Mouse (Mus musculus): ENCODE data around the gene Prss50. TPM values are rescaled to one million over a fixed set of nuclear protein-coding genes. Genes with fewer than 3 reads are reported as not detected.

Gene Prss50
- polyA plus RNA-seq, 1 experiment: 0.70 TPM

GRCm38 (mm10) chr9:110871030-110871429 is 13.3 kb downstream of the Prss50 start:
- H3K27me3 ChIP-seq (replicated peaks): peaks cover 70% of the 10 kb centered on the region
- no peak overlapping the region for H3K4me3 ChIP-seq (replicated peaks)
- H3K9me3 ChIP-seq: no peaks in the 10 kb centered on the region
- H3K36me3 ChIP-seq (replicated peaks; ENCODE audit: low read length): peaks cover 20% of the 10 kb centered on the region
- TF ChIP-seq GATA1 (IDR thresholded peaks at IDR 0.05; ENCODE audit: borderline replicate concordance, low read length): no peak
- no peak for TF ChIP-seq FLI1 (IDR thresholded peaks at IDR 0.05; ENCODE audit: low read length)
- H3K4me1 ChIP-seq: peaks cover 34% of the 10 kb centered on the region

- H3K36me3 ChIP-seq (replicated peaks; ENCODE audit: low read length): peaks cover 17% of the 10 kb centered on the region
- peaks cover 47% of the 10 kb centered on the region for H3K27me3 ChIP-seq (replicated peaks)
- H3K9me3 ChIP-seq: no peaks in the 10 kb centered on the region
- H3K4me1 ChIP-seq: peaks cover 58% of the 10 kb centered on the region
- H3K4me3 ChIP-seq (replicated peaks): no peak overlapping the region
- TF ChIP-seq FLI1 (IDR thresholded peaks at IDR 0.05; ENCODE audit: low read length) (no peak), GATA1 (IDR thresholded peaks at IDR 0.05; ENCODE audit: borderline replicate concordance, low read length) (no peak)
Observed at GRCm38 (mm10) chr9:110873681-110874659, 16.2 kb downstream of the Prss50 start.

GRCm38 (mm10) chr9:110874660-110875191 is 17.0 kb downstream of the Prss50 start:
- Histone ChIP-seq H3K9me3 (no peaks in the 10 kb centered on the region), H3K36me3 (replicated peaks; ENCODE audit: low read length) (peaks cover 15% of the 10 kb centered on the region), H3K27me3 (replicated peaks) (peaks cover 45% of the 10 kb centered on the region), H3K4me1 (peaks cover 65% of the 10 kb centered on the region), H3K4me3 (replicated peaks) (no peak overlapping the region)
- TF ChIP-seq FLI1 (IDR thresholded peaks at IDR 0.05; ENCODE audit: low read length): no peak
- TF ChIP-seq GATA1 (IDR thresholded peaks at IDR 0.05; ENCODE audit: borderline replicate concordance, low read length): no peak

GRCm38 (mm10) chr9:110875288-110875695 is 17.5 kb downstream of the Prss50 start:
- peaks cover 46% of the 10 kb centered on the region for H3K27me3 ChIP-seq (replicated peaks)
- peaks cover 71% of the 10 kb centered on the region for H3K4me1 ChIP-seq
- no peaks in the 10 kb centered on the region for H3K9me3 ChIP-seq
- H3K4me3 ChIP-seq (replicated peaks): no peak overlapping the region
- TF ChIP-seq GATA1 (IDR thresholded peaks at IDR 0.05; ENCODE audit: borderline replicate concordance, low read length) (no peak), FLI1 (IDR thresholded peaks at IDR 0.05; ENCODE audit: low read length) (no peak)
- peaks cover 14% of the 10 kb centered on the region for H3K36me3 ChIP-seq (replicated peaks; ENCODE audit: low read length)

- Histone ChIP-seq H3K4me1 (peaks cover 87% of the 10 kb centered on the region), H3K4me3 (replicated peaks) (peak overlapping the region; percentile 70), H3K9me3 (no peaks in the 10 kb centered on the region), H3K27me3 (replicated peaks) (peaks cover 58% of the 10 kb centered on the region), H3K36me3 (replicated peaks; ENCODE audit: low read length) (peaks cover 15% of the 10 kb centered on the region)
- TF ChIP-seq GATA1 (IDR thresholded peaks at IDR 0.05; ENCODE audit: borderline replicate concordance, low read length) (no peak), FLI1 (IDR thresholded peaks at IDR 0.05; ENCODE audit: low read length) (no peak)
Observed at GRCm38 (mm10) chr9:110877353-110877752, 19.6 kb downstream of the Prss50 start.

GRCm38 (mm10) chr9:110877888-110878287 is 20.1 kb downstream of the Prss50 start:
- Histone ChIP-seq H3K4me1 (peaks cover 88% of the 10 kb centered on the region), H3K36me3 (replicated peaks; ENCODE audit: low read length) (peaks cover 17% of the 10 kb centered on the region), H3K27me3 (replicated peaks) (peaks cover 54% of the 10 kb centered on the region), H3K4me3 (replicated peaks) (peak overlapping the region; percentile 86), H3K9me3 (no peaks in the 10 kb centered on the region)
- TF ChIP-seq FLI1 (IDR thresholded peaks at IDR 0.05; ENCODE audit: low read length): no peak
- no peak for TF ChIP-seq GATA1 (IDR thresholded peaks at IDR 0.05; ENCODE audit: borderline replicate concordance, low read length)

- H3K27me3 ChIP-seq (replicated peaks): peaks cover 43% of the 10 kb centered on the region
- TF ChIP-seq GATA1 (IDR thresholded peaks at IDR 0.05; ENCODE audit: borderline replicate concordance, low read length): no peak
- TF ChIP-seq FLI1 (IDR thresholded peaks at IDR 0.05; ENCODE audit: low read length): no peak
- H3K4me1 ChIP-seq: peaks cover 82% of the 10 kb centered on the region
- peak within 1 kb of the TSS; percentile 94 for H3K4me3 ChIP-seq (replicated peaks)
- H3K9me3 ChIP-seq: no peaks in the 10 kb centered on the region
- H3K36me3 ChIP-seq (replicated peaks; ENCODE audit: low read length): peaks cover 24% of the 10 kb centered on the region
Observed at GRCm38 (mm10) chr9:110879191-110879920, 21.6 kb downstream of the Prss50 start, which contains the start of gene Als2cl. Als2cl (plus strand) TSS chr9:110879870.

GRCm38 (mm10) chr9:110879998-110880561 is 22.3 kb downstream of the Prss50 start, which contains the start of gene Tmie:
Tmie (minus strand) TSS chr9:110880113.
- Histone ChIP-seq H3K9me3 (no peaks in the 10 kb centered on the region), H3K27me3 (replicated peaks) (peaks cover 46% of the 10 kb centered on the region), H3K4me3 (replicated peaks) (peak within 1 kb of the TSS; percentile 94), H3K4me1 (peaks cover 78% of the 10 kb centered on the region), H3K36me3 (replicated peaks; ENCODE audit: low read length) (peaks cover 29% of the 10 kb centered on the region)
- TF ChIP-seq FLI1 (IDR thresholded peaks at IDR 0.05; ENCODE audit: low read length) (no peak), GATA1 (IDR thresholded peaks at IDR 0.05; ENCODE audit: borderline replicate concordance, low read length) (no peak)

- Histone ChIP-seq H3K27me3 (replicated peaks) (peaks cover 48% of the 10 kb centered on the region), H3K4me1 (peaks cover 77% of the 10 kb centered on the region), H3K4me3 (replicated peaks) (peak overlapping the region; percentile 94), H3K36me3 (replicated peaks; ENCODE audit: low read length) (peaks cover 31% of the 10 kb centered on the region), H3K9me3 (no peaks in the 10 kb centered on the region)
- no peak for TF ChIP-seq FLI1 (IDR thresholded peaks at IDR 0.05; ENCODE audit: low read length)
- no peak for TF ChIP-seq GATA1 (IDR thresholded peaks at IDR 0.05; ENCODE audit: borderline replicate concordance, low read length)
Observed at GRCm38 (mm10) chr9:110880772-110881171, 23.0 kb downstream of the Prss50 start.
